Mouse (Mus musculus) stomach, embryonic 14.5 days (tissue): ENCODE results near the gene Olfr1136. TPM values are rescaled to one million over a fixed set of nuclear protein-coding genes. Genes with fewer than 3 reads are reported as not detected.

Experiments used
- polyA plus RNA-seq: library from polyadenylated mRNA; unstranded; fragments of >200 nt; fragmentation: Nextera tagmentation; extraction: Ambion mirVana; gene quantifications from 2 replicates; pipeline ENCODE4 v1.2.1, GENCODE M21; 2014

The Olfr1136 gene
- polyA plus RNA-seq, 1 experiment from 2014 or later: not detected

Other genes with a start within 250 kb of the Olfr1136 start
- gene Olfr1126, start 240.0 kb downstream of the Olfr1136 start, polyA plus RNA-seq: not detected in 2 replicates
- not detected in 2 replicates for gene Pramel7, start 196.9 kb downstream of the Olfr1136 start, polyA plus RNA-seq
- not detected in 2 replicates for gene Pramel6, start 187.4 kb downstream of the Olfr1136 start, polyA plus RNA-seq
- gene Olfr153, start 162.2 kb downstream of the Olfr1136 start, polyA plus RNA-seq: not detected in 2 replicates
- gene Olfr1128, start 148.4 kb downstream of the Olfr1136 start, polyA plus RNA-seq: not detected in 2 replicates
- gene Olfr1129, start 120.0 kb downstream of the Olfr1136 start, polyA plus RNA-seq: not detected in 2 replicates
- not detected in 2 replicates for gene Olfr1130, start 87.7 kb downstream of the Olfr1136 start, polyA plus RNA-seq
- gene Olfr1131, start 66.8 kb downstream of the Olfr1136 start, polyA plus RNA-seq: not detected in 2 replicates
- not detected in 2 replicates for gene Olfr1132, start 56.4 kb downstream of the Olfr1136 start, polyA plus RNA-seq
- gene Olfr1133, start 46.6 kb downstream of the Olfr1136 start, polyA plus RNA-seq: not detected in 2 replicates
- not detected in 2 replicates for gene Olfr1134, start 35.5 kb downstream of the Olfr1136 start, polyA plus RNA-seq
- gene Olfr1135, start 20.3 kb downstream of the Olfr1136 start, polyA plus RNA-seq: not detected in 2 replicates
- not detected in 2 replicates for gene Olfr1137, start 19.2 kb upstream of the Olfr1136 start, polyA plus RNA-seq
- gene Olfr1138, start 46.0 kb upstream of the Olfr1136 start, polyA plus RNA-seq: not detected in 2 replicates
- not detected in 2 replicates for gene Olfr1140, start 49.8 kb upstream of the Olfr1136 start, polyA plus RNA-seq
- not detected in 2 replicates for gene Olfr1141, start 60.0 kb upstream of the Olfr1136 start, polyA plus RNA-seq
- not detected in 2 replicates for gene Olfr152, start 85.5 kb upstream of the Olfr1136 start, polyA plus RNA-seq
- not detected in 2 replicates for gene Olfr1143, start 106.6 kb upstream of the Olfr1136 start, polyA plus RNA-seq
- gene Olfr1145, start 115.9 kb upstream of the Olfr1136 start, polyA plus RNA-seq: not detected in 2 replicates
- gene Olfr1148, start 136.6 kb upstream of the Olfr1136 start, polyA plus RNA-seq: not detected in 2 replicates
- not detected in 2 replicates for gene Olfr1150-ps1, start 150.0 kb upstream of the Olfr1136 start, polyA plus RNA-seq
- not detected in 2 replicates for gene Olfr1151, start 161.9 kb upstream of the Olfr1136 start, polyA plus RNA-seq
- gene Olfr1152, start 172.5 kb upstream of the Olfr1136 start, polyA plus RNA-seq: 0.06 TPM in 1 of 2 replicates, not detected in the other
- gene Olfr1153, start 201.0 kb upstream of the Olfr1136 start, polyA plus RNA-seq: not detected in 2 replicates
- gene Olfr1154, start 211.2 kb upstream of the Olfr1136 start, polyA plus RNA-seq: not detected in 2 replicates